Comparison of ENCODE assay signal across 7 mouse cellular contexts in the genomic region with DNA sequence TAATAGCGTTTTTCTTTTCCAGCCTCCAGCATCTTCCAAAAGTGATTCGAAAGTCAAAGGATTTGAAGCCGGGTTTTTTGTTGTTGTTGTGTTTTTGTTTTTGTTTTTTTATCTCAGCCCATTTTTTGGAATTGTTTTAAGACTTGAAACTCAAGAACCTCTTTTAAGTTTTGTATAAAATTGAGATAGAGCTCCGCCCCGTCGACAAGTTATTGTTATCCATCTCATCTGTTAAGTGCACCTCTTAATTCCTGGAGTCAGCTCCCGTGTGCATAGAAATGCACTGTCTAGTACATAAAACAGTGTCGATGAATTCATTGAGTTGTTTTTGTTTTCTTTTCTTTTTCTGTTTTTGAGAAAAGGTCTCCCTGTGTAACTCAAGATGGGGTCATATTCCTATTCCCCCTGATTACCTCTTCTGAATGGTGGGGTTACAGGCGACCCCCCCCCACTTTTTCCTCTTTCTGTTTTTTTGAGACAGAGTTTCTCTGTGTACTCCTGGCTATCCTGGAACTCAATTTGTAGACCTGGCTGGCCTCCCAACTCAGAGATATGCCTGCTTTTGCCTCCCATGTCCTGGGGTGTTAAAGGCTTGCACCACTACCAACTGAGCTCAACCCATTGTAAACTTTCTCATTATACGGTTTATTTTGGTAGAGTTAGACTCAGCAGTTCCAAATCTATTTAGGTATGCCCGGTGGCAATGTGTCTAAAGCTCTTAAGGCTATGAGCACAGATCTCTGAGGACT. TPM values are rescaled to one million over a fixed set of nuclear protein-coding genes. Genes with fewer than 3 reads are reported as not detected.
A peak's percentile ranks its signal among the peaks of the same experiment; 100 is the strongest.
DNase-seq lines count a peak whose midpoint lies in the region; TF ChIP-seq lines count a peak whose summit lies in the region.

No protein-coding gene starts in this region.

- intact Hi-C loops in heart, postnatal 14 days (cut with DNase I) = loop anchor here (5.0 kb wide), 1 partner anchor 56 kb away; no protein-coding TSS in a partner anchor

- peak overlapping the region; percentile 100 for H3K4me3 ChIP-seq in spleen, adult 2 months (ENCODE audit: extremely low read depth, insufficient read depth, insufficient read length)

- 10% methylated on average over 11 of the region's 11 CpGs for WGBS in spleen, adult 2 months

- no peaks in the 10 kb centered on the region for H3K27me3 ChIP-seq in spleen, adult 2 months (ENCODE audit: control insufficient read depth, insufficient read depth, low read length)

- no peak for DNase-seq in spleen, adult 2 months (ENCODE audit: low read depth in 1 of 2, low spot score in 2 of 2)
- no peak for DNase-seq in spleen, postnatal 14 days (ENCODE audit: low spot score in 2 of 2)
- peak; percentile 46 to 47 for DNase-seq in cerebellum, postnatal 14 days
- DNase-seq in heart, postnatal 14 days = peak; percentile 12 to 22
- peak; percentile 16 for DNase-seq in lung, postnatal 10 days
- no peak for DNase-seq in B cell, adult 2 months
- no peak for DNase-seq in thymus, postnatal 25 days

- H3K4me1 ChIP-seq in spleen, adult 2 months (ENCODE audit: control insufficient read depth, insufficient read depth, insufficient read length) = peaks cover 2% of the 10 kb centered on the region; the same call in 1 of the 2 replicates

- no peak for TF ChIP-seq CTCF in spleen, adult 2 months (IDR thresholded peaks at IDR 0.05; ENCODE audit: extremely low read depth, insufficient read depth, insufficient read length, insufficient replicate concordance)

- no peak for TF ChIP-seq POLR2A in spleen, adult 2 months (IDR thresholded peaks at IDR 0.05; ENCODE audit: low read depth, low read length)

- H3K27ac ChIP-seq in spleen, adult 2 months (ENCODE audit: insufficient read depth, low read length) = peak overlapping the region; percentile 96

- no peaks in the 10 kb centered on the region for H3K36me3 ChIP-seq in spleen, adult 2 months (ENCODE audit: control insufficient read depth, insufficient read depth, low read length)

RNA-seq across cellular contexts. Expression of gene Senp7, which starts 28.2 kb away (rescaled TPM):
- polyA plus RNA-seq in spleen, adult 2 months (2012; rRNA removed) = 2.9 and 3.6 TPM in 2 replicates
- 10 to 100 TPM; 17.9 to 18.7 TPM for total RNA-seq in heart, postnatal 14 days (2021)

RNA-seq across cellular contexts. Expression of gene Trmt10c, which starts 38.7 kb away (rescaled TPM):
- polyA plus RNA-seq in spleen, adult 2 months (2012; rRNA removed) = 2.6 and 3.1 TPM in 2 replicates
- total RNA-seq in heart, postnatal 14 days (2021) = 10 to 100 TPM; 10.9 to 13.0 TPM

RNA-seq across cellular contexts. Expression of gene Pcnp, which starts 46.8 kb away (rescaled TPM):
- polyA plus RNA-seq in spleen, adult 2 months (2012; rRNA removed) = 5.6 and 7.3 TPM in 2 replicates
- total RNA-seq in heart, postnatal 14 days (2021) = 10 to 100 TPM; 54.5 to 56.1 TPM

Comparison
In these comparisons a context has a peak if more than half of its experiments do, and no peak if none do; other contexts are left out.
1. DNase-seq: peak in cerebellum, postnatal 14 days (2 of 2), heart, postnatal 14 days (2 of 2) and lung, postnatal 10 days (single experiment); none in spleen, adult 2 months (0 of 2), spleen, postnatal 14 days (0 of 2), B cell, adult 2 months (0 of 2) and thymus, postnatal 25 days (single experiment).